Mouse (Mus musculus) layer of hippocampus, adult 11-12 months (tissue): ENCODE data around the gene Bud31.
"Not testable (repeated sequence)": the region's sequence is repeated elsewhere in the genome, so short reads cannot be mapped to it uniquely, and the experiment has no call there.

Source experiments
- DNase-seq: peaks from one replicate; pipeline ENCODE4 v3.0.0; 2022; ENCODE audit warnings: low spot score

Bud31 gene

DNA sequence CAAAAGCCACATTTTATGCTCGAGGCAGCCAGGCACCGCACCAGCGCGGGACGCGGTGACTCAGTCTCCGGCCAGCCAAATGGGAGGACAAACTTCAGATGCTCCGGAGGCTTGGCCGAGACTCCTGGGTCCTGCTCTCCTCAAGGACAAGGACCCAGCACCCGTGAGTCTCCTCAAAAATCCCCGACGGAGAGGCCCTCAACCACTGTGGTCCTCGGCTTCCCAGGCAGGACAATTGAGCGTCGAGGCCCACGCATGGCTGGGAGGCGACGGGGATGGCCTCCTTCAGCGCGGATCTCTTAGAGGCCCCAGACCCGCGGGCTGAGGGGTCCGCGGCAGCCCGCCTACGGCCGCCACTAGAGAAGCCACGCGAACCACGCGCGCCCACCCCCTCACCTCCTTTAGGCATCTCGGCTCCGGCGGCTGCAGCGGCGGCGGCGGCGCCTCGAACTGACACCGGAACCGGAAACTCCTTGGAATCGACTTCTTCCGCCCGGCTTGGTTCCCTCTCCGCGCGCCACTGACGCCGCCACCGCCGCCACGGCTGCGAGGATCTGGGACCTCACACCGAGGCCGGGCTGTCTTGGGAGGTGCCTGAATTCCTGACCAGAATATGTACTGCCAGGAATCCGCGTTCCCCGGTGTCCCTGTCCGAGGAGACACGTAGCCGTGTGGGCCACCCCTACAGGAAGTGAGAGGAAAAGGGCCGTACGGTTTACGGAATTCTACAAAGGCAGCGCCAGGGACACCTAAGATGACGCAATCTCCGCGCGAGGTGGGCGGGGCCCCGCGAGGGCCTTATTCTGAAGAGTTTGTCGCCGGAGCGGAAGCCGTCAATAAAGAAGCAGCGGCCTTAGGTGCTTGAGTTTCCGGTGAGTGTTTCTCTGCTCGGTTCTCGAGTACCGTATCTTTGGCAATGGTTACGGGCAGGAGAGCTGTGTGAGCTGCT lies at the start of gene Bud31, which contains the start of gene Pdap1:
Gene Bud31 (plus strand): TSS at position 792 of the 949 bp plus-strand sequence.
Gene Pdap1 (minus strand): TSS at position 668 of the 949 bp plus-strand sequence.
- peak; percentile 96 for DNase-seq

DNA sequence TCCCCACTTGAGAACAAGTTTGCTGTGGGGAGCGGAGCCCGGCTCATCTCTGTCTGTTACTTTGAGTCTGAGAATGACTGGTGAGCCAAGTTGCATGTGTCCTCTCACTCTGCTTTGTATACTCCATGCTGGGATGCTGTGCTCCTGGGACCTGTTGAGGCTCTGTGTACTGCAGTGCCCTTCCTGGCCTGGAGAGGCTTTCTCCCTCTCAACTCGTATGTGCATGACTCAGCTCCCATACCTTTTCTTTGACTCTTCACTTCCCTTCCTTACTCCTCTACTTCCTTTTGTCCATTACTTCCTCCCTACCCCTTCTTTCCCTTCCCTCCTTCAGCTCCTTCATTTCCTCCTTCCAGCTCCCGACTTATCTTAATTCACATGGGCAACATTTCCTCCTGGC lies 44.0 kb upstream of the Bud31 start:
- DNase-seq: no peak

DNA sequence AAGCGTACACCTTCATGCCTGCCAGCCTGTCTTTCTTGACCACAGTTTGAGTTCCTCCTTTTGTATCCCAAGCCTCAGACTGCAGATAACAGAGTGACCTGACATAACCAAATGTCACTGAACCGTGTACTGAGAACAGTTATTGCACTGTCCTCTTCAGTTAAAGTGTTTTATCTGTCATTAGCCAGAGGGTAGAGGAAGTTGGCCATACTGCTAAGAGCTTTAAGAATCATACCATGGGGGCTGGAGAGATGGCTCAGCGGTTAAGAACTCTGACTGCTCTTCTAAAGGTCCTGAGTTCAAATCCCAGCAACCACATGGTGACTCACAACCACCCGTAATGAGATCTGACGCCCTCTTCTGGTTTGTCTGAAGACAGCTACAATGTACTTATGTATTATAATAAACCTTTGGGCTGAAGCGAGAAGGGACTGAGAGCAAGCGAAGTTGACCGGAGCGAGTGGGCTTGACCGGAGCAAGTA lies 41.8 kb upstream of the Bud31 start:
- DNase-seq: no peak

- DNase-seq: no peak
Measured at GRCm38 (mm10) chr5:145100960-145101359, 39.2 kb upstream of the Bud31 start.

DNA sequence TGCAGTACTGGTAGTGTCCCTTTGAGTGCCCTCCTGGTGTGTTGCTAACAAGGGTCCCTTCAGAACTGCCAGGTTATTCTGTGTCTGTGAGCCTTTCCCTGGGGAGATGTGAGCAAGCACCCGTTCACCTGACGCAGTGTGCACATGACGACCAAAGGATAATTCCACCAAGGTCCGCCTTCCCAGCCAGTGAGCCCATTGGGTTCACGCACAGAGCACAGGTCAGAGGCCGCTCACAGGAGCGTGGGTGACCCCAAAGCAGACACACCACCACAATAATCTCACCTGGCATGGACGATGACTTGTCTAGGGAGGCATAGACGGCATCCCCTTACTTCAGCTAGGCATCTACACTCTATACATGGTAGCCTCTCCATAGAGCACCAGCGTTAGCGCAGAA lies 38.7 kb upstream of the Bud31 start:
- DNase-seq: not testable (repeated sequence)

- DNase-seq: no peak
Measured at GRCm38 (mm10) chr5:145102706-145103105, 37.5 kb upstream of the Bud31 start.

DNA sequence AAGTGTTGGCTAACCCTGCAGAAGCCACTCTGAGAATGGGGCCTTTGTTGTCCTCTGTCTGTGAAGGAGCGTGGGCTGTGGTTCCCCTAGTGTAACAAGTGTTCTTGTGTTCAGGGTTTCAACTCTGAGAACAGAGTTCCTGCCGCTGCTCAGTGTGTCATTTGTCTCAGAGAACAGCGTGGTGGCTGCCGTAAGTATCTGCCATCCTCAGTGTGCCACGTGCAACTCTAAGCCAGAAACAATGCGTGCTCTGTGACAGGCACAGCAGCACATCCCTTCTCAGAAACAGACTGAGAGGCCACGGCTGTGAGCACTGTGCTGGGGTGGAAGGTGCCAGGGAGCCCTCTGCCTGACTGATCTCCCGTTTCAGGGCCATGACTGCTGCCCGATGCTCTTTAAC lies 35.8 kb upstream of the Bud31 start:
- DNase-seq: peak; percentile 68

DNA sequence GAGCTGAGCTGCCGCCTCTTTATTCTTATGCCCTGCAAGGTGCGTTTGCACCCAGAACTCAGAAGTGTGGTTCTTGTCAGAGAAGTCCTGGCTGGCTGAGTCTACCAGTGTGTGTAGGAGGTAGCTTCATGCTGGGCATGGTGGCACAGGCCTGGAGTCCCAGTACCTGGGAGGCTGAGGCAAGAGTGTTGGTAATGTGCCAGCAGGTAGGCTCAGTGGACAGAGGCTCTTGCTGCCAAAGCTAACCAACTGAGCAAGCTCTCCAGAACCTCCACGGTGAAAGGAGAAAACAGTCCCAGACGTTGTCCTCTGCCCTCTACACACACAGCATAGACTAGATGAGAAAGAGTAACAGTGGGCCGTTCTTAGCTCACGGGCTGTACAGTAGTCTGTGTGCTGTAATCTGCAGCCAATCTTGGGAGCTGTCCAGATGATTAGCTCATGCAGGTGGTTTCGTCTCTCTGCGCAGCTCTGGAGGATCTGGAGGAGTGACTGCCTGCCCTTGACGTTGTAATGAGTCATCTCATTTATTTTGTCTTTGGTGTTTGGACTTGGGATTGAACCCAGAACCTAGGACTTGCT lies 34.4 kb upstream of the Bud31 start:
- DNase-seq: no peak

GRCm38 (mm10) chr5:145110401-145110800 lies 29.8 kb upstream of the Bud31 start:
- DNase-seq: no peak

- no peak for DNase-seq
Measured at GRCm38 (mm10) chr5:145112566-145112965, 27.6 kb upstream of the Bud31 start.

DNA sequence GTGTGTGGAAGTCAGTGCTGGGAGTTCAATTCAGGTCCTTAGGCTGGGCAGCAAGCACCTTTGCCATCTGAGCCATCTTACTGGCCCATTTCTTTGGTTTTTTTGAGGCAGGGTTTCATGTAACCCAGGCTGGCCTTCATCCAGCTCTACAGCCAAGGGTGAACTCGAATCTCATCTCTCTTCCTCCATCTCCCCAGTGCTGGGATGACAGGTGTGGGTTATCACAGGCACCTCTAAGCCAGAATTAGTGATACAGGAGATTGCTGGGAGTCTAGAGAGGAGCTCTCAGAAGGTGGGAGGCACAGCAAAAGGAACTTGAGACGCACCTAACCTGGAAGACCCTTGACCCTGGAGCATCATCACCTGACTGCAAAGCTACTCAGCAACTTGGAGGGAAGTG lies 26.7 kb upstream of the Bud31 start:
- DNase-seq: no peak

GRCm38 (mm10) chr5:145114071-145114605 lies 26.0 kb upstream of the Bud31 start, which contains the start of gene Arpc1b:
Arpc1b (plus strand) TSS chr5:145114215.
- DNase-seq: peak; percentile 61

DNA sequence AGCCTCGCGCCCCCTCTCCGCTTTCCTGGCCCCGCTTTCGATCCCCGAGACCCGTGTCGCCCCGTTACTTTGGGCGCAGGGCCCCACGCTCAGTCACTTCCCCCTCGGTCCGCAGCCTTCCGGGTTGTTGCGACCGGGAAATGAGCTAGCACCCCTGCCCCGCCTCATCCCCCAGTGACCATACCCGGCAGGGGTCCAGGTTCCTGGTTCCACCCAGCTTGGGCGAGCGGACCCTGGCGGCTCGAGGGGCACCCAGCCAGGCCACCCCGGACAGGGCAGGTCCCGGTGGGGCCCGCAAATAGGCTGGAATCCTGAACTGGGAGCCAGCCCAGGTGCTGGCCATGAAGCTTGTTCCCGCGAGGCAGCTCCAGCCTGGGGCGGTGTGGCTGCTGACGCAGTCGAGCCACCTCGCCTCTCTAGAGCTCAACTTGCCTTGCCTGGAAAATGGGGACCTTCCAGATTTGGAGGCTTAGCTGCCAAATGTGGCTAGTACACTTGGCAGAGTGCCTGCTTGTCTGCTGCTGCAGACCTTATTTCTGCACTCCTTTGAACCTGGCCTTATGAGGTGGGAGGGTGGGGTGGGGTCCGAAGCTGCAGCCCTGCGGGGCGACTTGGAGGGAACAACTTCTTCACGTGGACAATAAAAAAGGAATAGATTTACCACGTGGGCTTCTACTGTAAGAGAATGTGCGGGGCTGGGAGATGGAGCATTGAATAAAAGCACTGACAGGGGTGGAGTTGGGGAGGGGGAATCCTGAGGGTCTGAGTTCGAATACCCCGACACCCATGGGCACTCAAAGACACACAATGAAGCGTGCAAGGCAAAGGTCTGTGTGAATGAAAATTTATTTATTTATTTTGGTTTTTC lies 25.3 kb upstream of the Bud31 start:
- peak; percentile 60 for DNase-seq

GRCm38 (mm10) chr5:145115736-145116135 lies 24.4 kb upstream of the Bud31 start:
- DNase-seq: no peak

DNA sequence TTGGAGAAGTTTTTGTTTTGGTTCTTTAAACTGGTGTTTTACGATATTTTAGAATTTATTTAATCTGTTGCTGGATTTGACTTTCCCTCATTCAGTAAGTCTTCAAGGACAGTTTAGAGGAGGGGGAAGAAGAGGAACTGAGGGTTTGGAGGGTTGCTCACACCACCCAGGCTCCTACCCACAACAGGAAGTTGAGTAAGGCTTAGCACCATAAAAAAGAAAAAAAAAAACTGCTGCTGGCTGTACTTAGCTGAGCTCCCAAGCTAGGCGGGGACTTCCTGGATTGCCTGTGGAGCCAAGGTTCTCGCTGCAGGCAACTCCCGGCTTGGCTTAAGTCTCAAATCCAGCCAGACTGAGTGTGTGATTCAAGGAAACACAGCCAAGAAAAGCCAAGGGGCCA lies 23.8 kb upstream of the Bud31 start:
- DNase-seq: no peak

DNA sequence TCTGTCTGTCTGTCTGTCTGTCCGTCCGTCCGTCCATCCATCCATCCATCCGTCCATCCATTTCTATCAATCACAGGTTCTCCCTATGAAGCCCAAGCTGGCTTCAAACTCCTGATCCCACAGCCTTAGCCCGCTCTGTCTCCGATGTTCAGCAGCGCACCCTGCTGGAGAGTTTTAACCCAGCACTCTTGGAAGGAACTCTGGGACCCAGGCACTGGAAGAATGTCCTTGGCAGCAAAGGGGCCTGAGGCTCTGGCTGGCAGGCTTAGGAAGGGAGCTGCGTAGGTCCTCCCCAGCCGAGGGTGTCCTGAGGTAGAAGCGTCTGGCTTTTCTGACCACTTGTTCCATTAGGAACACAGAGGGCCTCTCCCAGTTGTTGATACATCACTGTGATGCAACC lies 23.2 kb upstream of the Bud31 start:
- DNase-seq: peak; percentile 63

GRCm38 (mm10) chr5:145118005-145118404 lies 22.2 kb upstream of the Bud31 start:
- no peak for DNase-seq

DNA sequence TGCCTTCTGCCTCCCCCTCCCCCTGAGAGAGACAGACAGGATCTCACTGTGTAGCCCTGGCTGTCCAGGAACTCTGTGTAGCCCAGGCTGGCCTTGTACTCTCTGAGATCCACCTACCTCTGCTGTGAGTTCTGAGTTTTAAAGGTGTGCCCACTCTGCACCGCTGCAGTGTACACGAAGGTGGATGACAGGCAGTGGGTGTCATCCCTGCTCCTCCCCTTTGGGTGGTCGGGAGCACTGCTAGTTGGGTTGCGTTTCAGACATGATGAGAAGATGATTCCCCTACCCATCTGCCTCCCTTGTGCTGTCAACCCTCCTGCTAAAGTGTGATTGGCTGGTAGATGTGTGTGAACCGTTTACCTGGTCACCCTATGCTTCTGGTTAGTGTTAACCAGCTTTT lies 21.7 kb upstream of the Bud31 start:
- no peak for DNase-seq

DNA sequence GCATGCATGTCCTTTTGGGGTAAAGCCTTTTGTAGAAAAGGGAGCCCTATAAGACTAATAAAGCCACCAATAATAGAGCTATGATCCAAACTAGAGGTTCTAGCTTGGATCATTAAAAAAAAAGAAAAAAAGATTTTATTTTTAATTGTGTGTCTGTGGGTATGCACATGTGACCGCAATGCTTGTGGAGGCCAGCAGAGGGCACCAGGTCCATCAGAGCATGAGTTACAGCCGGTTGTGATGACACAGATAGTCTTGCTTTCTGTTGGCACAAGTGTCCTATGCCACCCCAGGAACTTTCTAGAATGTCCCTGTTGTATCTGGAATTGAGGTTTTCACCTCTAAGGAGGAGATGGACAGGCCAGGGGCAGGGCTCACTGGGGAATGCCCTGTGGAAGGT lies 20.8 kb upstream of the Bud31 start:
- no peak for DNase-seq

GRCm38 (mm10) chr5:145120921-145121320 lies 19.2 kb upstream of the Bud31 start:
- no peak for DNase-seq

DNA sequence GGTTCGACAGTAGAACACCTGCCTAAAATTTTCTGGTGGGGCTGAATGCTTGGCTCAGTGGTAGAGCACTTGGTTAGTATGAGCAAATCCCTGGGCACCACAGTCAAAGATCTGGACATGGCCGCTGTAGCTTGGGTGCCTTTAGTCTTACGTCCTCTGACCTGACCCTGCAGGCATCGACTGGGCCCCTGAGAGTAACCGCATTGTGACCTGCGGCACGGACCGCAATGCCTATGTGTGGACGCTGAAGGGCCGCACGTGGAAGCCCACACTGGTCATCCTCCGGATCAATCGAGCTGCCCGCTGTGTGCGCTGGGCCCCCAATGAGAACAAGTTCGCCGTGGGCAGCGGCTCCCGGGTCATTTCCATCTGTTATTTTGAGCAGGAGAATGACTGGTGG lies 16.8 kb upstream of the Bud31 start:
- no peak for DNase-seq

- no peak for DNase-seq
Measured at GRCm38 (mm10) chr5:145126580-145126979, 13.6 kb upstream of the Bud31 start.
